Mouse (Mus musculus) urinary bladder, postnatal 25 days (tissue): ENCODE data around the gene Bbip1.
A peak's percentile ranks its signal among the peaks of the same experiment; 100 is the strongest.
"Not testable (repeated sequence)": the region's sequence is repeated elsewhere in the genome, so short reads cannot be mapped to it uniquely, and the experiment has no call there.

ENCODE experiments used
- DNase-seq: peaks from one replicate; pipeline ENCODE4 v3.0.0; 2022; ENCODE audit warnings: low spot score

The Bbip1 gene

GRCm38 (mm10) chr19:53943802-53944785 lies at the start of gene Bbip1, which contains the start of gene Shoc2:
Gene Bbip1, minus strand, starts transcription at chr19:53944627.
Gene Shoc2, plus strand, starts transcription at chr19:53944306.
- DNase-seq = peak; percentile 93

GRCm38 (mm10) chr19:53993860-53994259 lies 49.4 kb upstream of the Bbip1 start:
- no peak for DNase-seq

- DNase-seq = no peak
Observed at GRCm38 (mm10) chr19:53990538-53990937, 46.1 kb upstream of the Bbip1 start.

- no peak for DNase-seq
Observed at GRCm38 (mm10) chr19:53984628-53985027, 40.2 kb upstream of the Bbip1 start.

GRCm38 (mm10) chr19:53983336-53983735 lies 38.9 kb upstream of the Bbip1 start:
- DNase-seq = no peak

- DNase-seq = no peak
Observed at GRCm38 (mm10) chr19:53982041-53982440, 37.6 kb upstream of the Bbip1 start.

GRCm38 (mm10) chr19:53973656-53974055 lies 29.2 kb upstream of the Bbip1 start:
- no peak for DNase-seq

- DNase-seq = no peak
Observed at GRCm38 (mm10) chr19:53971938-53972337, 27.5 kb upstream of the Bbip1 start.

DNA sequence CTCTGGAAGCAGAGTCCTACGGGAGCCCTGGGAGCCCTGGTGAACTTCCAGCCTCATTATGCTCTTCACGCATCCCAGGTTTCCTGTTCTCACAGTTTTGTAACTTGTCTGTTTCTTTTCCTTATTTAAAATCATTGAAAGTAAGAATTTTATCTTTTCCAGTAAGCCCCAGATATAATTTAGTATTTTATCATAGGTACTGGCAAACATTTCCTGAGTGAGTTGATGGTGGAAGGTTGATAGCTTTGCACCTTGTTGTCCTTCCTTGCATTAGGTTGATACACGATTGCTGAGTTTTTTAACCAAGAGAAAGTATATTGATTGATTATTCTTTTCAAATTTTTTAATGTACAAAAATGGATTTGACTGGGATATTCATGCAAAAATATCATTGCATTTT lies 24.8 kb upstream of the Bbip1 start:
- no peak for DNase-seq

DNA sequence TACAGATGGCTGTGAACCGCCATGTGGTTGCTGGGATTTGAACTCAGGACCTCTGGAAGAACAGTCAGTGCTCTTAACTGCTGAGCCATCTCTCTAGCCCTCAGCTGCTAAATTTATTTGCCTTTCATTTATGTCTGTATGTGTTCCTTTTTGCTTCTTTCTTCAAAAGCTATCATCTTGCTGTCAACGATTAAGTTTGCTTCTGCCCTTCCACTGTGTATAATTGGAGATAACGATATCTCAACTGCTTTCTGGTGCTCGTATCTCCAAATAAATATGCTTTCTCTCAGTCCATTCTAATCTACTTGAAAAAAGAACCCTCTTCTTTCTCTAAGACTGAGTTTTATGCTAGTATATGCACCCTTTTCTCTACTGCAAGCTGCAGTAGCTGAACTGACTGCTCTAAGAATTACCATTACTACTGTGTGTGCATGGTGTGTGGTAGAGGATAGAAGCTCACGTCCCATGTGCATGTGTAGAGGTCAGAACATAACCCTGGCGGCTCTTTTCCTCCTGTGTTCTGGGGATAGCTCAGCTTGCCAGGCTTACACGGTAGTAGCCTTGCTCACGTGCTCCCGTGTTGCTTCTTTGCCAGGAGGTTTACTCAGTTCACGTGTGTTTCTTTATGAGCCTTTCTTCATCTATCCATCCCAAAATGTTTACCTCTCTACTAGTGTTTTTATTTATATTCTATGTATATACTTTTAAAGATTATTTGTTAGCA lies 20.6 kb upstream of the Bbip1 start:
- no peak for DNase-seq

- not testable (repeated sequence) for DNase-seq
Observed at GRCm38 (mm10) chr19:53964347-53964746, 19.9 kb upstream of the Bbip1 start.

DNA sequence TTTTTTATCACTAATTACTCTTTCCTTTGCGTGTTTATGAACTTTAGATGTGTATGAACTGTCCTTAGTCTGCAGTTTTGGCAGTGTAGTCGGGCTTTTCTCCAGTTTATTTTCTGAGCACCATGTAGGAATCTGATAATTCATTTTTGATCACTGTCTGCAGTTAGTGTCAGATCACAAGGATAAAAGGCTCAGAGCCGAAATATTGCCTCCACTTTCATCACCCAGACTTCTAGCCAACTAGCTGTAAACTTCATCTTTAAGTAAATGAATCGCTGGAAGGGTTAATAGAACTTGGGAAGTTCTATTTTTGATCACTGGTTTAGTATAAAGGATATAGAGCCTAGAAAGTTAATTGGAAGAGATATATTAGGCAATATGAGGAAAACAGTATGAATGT lies 18.1 kb upstream of the Bbip1 start:
- no peak for DNase-seq

DNA sequence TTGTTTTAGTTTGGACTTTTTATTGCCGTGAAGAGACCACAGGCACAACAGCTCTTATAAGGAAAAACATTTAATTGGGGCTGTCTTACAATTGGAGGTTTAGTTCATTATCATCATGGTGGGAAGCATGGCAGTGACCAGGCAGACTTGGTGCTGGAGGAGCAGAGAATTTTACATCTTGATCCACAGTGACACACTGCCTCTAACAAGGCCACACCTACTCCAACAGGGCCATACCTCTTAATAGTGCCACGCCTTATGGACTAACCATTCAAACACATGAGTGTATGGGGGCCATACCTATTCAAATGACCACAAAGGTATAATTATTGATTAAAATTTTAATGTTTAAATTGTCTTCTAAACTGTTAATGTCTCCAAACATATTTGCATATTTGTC lies 13.1 kb upstream of the Bbip1 start:
- DNase-seq = no peak

GRCm38 (mm10) chr19:53945171-53946042 lies 980 bp upstream of the Bbip1 start:
- DNase-seq = peak; percentile 22

GRCm38 (mm10) chr19:53944786-53945169 lies 351 bp upstream of the Bbip1 start:
- no peak for DNase-seq

DNA sequence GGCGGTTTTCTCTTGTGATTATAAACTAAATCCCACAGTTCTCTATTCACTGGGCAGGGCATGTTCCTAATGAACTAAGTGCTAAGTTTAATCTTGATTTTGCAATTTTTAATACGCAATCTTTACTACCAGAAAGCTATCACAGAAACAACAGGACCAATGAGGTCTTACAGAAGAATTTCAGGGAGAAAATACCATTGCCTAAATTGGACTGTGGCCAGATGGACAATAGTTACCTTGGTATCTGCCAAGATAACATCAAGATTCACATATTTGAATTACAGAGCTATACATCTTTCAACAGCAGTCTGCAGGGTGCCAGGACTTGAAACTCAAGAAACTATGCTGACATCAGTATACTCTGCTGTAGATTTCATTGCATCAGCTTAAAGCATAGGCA lies 2.1 kb downstream of the Bbip1 start:
- no peak for DNase-seq

DNA sequence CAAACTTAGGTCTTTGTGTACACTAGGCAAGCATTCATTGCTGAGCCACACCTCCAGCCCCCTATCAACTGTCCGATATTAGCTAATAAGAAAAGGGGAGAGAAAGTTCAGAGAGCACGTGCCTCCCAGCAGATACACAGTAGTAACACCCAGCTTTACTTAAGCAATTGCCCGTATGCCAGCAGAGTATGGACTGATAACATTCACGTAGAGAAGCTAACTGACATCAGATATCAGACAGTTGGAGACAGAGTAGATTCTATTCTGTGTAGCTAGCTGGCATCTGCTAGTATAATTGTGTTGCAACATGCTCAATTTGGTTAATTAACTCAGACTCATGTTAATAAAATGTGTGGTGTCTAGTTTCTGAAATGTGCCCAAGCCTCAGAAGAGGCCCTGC lies 3.3 kb downstream of the Bbip1 start:
- DNase-seq = no peak

GRCm38 (mm10) chr19:53939467-53939866 lies 5.0 kb downstream of the Bbip1 start:
- no peak for DNase-seq

- no peak for DNase-seq
Observed at GRCm38 (mm10) chr19:53934046-53934445, 10.4 kb downstream of the Bbip1 start.

GRCm38 (mm10) chr19:53933050-53933449 lies 11.4 kb downstream of the Bbip1 start:
- no peak for DNase-seq

GRCm38 (mm10) chr19:53929218-53929617 lies 15.2 kb downstream of the Bbip1 start:
- no peak for DNase-seq

DNA sequence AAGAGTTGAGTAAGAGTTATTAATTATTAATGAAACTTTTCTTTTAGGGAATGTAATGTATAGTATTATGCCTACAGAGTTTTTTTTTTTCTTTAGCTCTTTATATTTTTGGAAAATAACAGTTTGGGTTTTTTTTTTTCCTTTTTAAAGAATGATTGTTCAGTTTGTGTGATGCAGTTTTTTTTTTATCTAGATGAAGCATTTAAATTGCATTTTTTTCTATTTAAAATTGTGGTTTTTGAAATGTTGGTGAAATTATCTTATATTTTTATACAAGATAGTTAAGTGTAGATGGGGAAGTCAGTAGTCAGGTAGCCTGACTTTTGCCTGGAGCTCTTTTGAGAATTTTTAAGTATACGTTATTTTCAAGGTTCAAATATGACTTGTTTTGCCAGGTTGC lies 17.7 kb downstream of the Bbip1 start:
- DNase-seq = no peak
